Mouse (Mus musculus) adrenal gland, postnatal 10 days (tissue): ENCODE measurements around the gene Kmt2b. TPM values are rescaled to one million over a fixed set of nuclear protein-coding genes. Genes with fewer than 3 reads are reported as not detected.

Source experiments
- DNase-seq: peaks from one replicate; pipeline ENCODE4 v3.0.0; 2021; ENCODE audit warnings: mixed read lengths
- total RNA-seq, 2 experiments: library from RNA; stranded (reverse); gene quantifications; 2 replicates each; pipeline ENCODE4 v1.2.3; 2021

Gene Kmt2b
- total RNA-seq, 2 experiments from 2014 or later, result 34.9 to 48.7 TPM

GRCm38 (mm10) chr7:30600651-30601050 lies 12.1 kb upstream of the Kmt2b start:
- DNase-seq, result no peak

- DNase-seq, result peak; percentile 96
These were observed 11.4 kb upstream of the Kmt2b start for GRCm38 (mm10) chr7:30599933-30600353.

GRCm38 (mm10) chr7:30598786-30599185 lies 10.3 kb upstream of the Kmt2b start, which contains the start of gene Zbtb32:
Gene Zbtb32 (minus strand): TSS chr7:30598909.
- no peak for DNase-seq

GRCm38 (mm10) chr7:30596811-30597210 lies 8.3 kb upstream of the Kmt2b start:
- DNase-seq, result no peak

- no peak for DNase-seq
These were observed 7.6 kb upstream of the Kmt2b start for GRCm38 (mm10) chr7:30596093-30596492.

- no peak for DNase-seq
These were observed 6.0 kb upstream of the Kmt2b start for GRCm38 (mm10) chr7:30594510-30595024.

- no peak for DNase-seq
These were observed 5.3 kb upstream of the Kmt2b start for GRCm38 (mm10) chr7:30593579-30594509.

- DNase-seq, result no peak
These were observed 4.4 kb upstream of the Kmt2b start for GRCm38 (mm10) chr7:30592772-30593423.

GRCm38 (mm10) chr7:30591605-30591951 lies 3.1 kb upstream of the Kmt2b start:
- no peak for DNase-seq

GRCm38 (mm10) chr7:30590927-30591604 lies 2.5 kb upstream of the Kmt2b start:
- no peak for DNase-seq

- DNase-seq, result peak; percentile 91
These were observed 1.1 kb upstream of the Kmt2b start for GRCm38 (mm10) chr7:30589435-30590301.

GRCm38 (mm10) chr7:30587842-30588667 lies 471 bp downstream of the Kmt2b start:
- DNase-seq, result peak; percentile 64

- no peak for DNase-seq
These were observed 2.0 kb downstream of the Kmt2b start for GRCm38 (mm10) chr7:30586455-30587020.

- DNase-seq, result no peak
These were observed 3.4 kb downstream of the Kmt2b start for GRCm38 (mm10) chr7:30585170-30585569.

- DNase-seq, result peak; percentile 44
These were observed 4.2 kb downstream of the Kmt2b start for GRCm38 (mm10) chr7:30584339-30584738.

GRCm38 (mm10) chr7:30581547-30581946 lies 7.0 kb downstream of the Kmt2b start:
- no peak for DNase-seq

GRCm38 (mm10) chr7:30579950-30580349 lies 8.6 kb downstream of the Kmt2b start:
- DNase-seq, result no peak

- peak; percentile 73 for DNase-seq
These were observed 15.6 kb downstream of the Kmt2b start for GRCm38 (mm10) chr7:30572969-30573368.

GRCm38 (mm10) chr7:30572389-30572788 lies 16.1 kb downstream of the Kmt2b start:
- no peak for DNase-seq

GRCm38 (mm10) chr7:30567555-30567954 lies 21.0 kb downstream of the Kmt2b start:
- no peak for DNase-seq
